In the genomic region with DNA sequence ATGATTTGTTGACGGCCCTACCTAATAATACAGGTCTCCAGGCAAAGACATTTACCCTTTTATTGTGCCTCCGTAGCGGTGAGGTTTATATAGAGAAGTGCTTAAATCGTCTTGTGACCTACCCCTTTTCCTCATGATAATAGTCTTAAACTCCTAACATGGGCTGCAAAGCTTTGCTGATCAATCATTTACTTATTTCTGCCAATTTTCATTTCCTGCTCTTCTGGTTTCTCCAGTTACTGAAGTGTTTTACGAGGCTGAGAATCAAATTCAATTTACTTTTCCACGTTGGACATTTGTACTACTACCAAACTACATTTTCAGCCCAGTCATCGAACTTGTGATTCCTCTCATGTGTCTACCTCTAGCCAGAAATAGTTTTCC, we compare ENCODE assay signal across 8 mouse cellular contexts. TPM values are rescaled to one million over a fixed set of nuclear protein-coding genes. Genes with fewer than 3 reads are reported as not detected.
DNase-seq lines count a peak whose midpoint lies in the region; ATAC-seq and TF ChIP-seq lines count a peak whose summit lies in the region.

No protein-coding gene starts in this region.

- WGBS in kidney, postnatal 0 days, result 22% methylated on average over 7 of the region's 7 CpGs
- 32% methylated on average over 7 of the region's 7 CpGs for WGBS in embryonic facial prominence, embryonic 12.5 days
- WGBS in intestine, embryonic 15.5 days, result 23% methylated on average over 7 of the region's 7 CpGs

- H3K4me1 ChIP-seq in kidney, postnatal 0 days (replicated peaks; ENCODE audit: insufficient read depth, low read length), result peaks cover 4% of the 10 kb centered on the region; the same call in 1 of the 2 replicates
- H3K4me1 ChIP-seq in embryonic facial prominence, embryonic 12.5 days, result peaks cover 3% of the 10 kb centered on the region
- H3K4me1 ChIP-seq in intestine, embryonic 15.5 days (replicated peaks), result 0 out of 2 replicates have a peak, but pooled peaks cover 5% of the 10 kb centered on the region

- H3ac ChIP-seq in myocyte (ENCODE audit: control insufficient read depth, insufficient read length), result peak overlapping the region; percentile 81

- peak; percentile 25 for DNase-seq in kidney, postnatal 0 days (ENCODE audit: low spot score)
- no peak for DNase-seq in kidney, adult 11 months
- DNase-seq in thymus, postnatal 0 days (ENCODE audit: low spot score), result no peak
- no peak for DNase-seq in urinary bladder, postnatal 14 days (ENCODE audit: low spot score)

- peak overlapping the region; percentile 75; the same call in 1 of the 2 replicates for H3K9ac ChIP-seq in kidney, postnatal 0 days (ENCODE audit: low read depth, low read length)
- H3K9ac ChIP-seq in embryonic facial prominence, embryonic 12.5 days, result peak overlapping the region; percentile 67
- H3K9ac ChIP-seq in intestine, embryonic 15.5 days, result peak overlapping the region; percentile 71

- TF ChIP-seq POLR2A in myocyte (IDR thresholded peaks at IDR 0.05; ENCODE audit: insufficient read length, low read depth), result no peak

- no peaks in the 10 kb centered on the region for H3K79me2 ChIP-seq in myocyte (ENCODE audit: control insufficient read depth, insufficient read depth)

- peak overlapping the region; percentile 70 for H3K4me3 ChIP-seq in kidney, postnatal 0 days (replicated peaks; ENCODE audit: low read depth, low read length)
- H3K4me3 ChIP-seq in embryonic facial prominence, embryonic 12.5 days, result peak overlapping the region; percentile 70
- H3K4me3 ChIP-seq in intestine, embryonic 15.5 days (replicated peaks), result peak overlapping the region; percentile 67
- H3K4me3 ChIP-seq in myocyte, result peak overlapping the region; percentile 63

- peak overlapping the region; percentile 71 for H3K4me2 ChIP-seq in kidney, postnatal 0 days (ENCODE audit: low read length)
- peak overlapping the region; percentile 52 for H3K4me2 ChIP-seq in embryonic facial prominence, embryonic 12.5 days (replicated peaks)
- peak overlapping the region; percentile 58 for H3K4me2 ChIP-seq in intestine, embryonic 15.5 days (replicated peaks)
- H3K4me2 ChIP-seq in myocyte (ENCODE audit: low read depth), result peak overlapping the region; percentile 81

- peak; percentile 20; the same call in 1 of the 2 replicates for ATAC-seq in kidney, postnatal 0 days (replicated peaks; ENCODE audit: low FRiP score, low read depth)
- no peak for ATAC-seq in embryonic facial prominence, embryonic 12.5 days (ENCODE audit: insufficient number of reproducible peaks, insufficient read depth, low FRiP score, low TSS enrichment)
- peak; percentile 57 for ATAC-seq in intestine, embryonic 15.5 days
- ATAC-seq in megakaryocyte progenitor cell, adult 5-6 weeks (replicated peaks; ENCODE audit: poor library complexity), result no peak

- no peak for TF ChIP-seq CTCF in kidney, postnatal 0 days (IDR thresholded peaks at IDR 0.05; ENCODE audit: low read depth)

- H3K27ac ChIP-seq in kidney, postnatal 0 days, result peak overlapping the region; percentile 95
- H3K27ac ChIP-seq in embryonic facial prominence, embryonic 12.5 days, result peak overlapping the region; percentile 83; the same call in 1 of the 2 replicates
- H3K27ac ChIP-seq in intestine, embryonic 15.5 days, result peak overlapping the region; percentile 93

- peaks cover 11% of the 10 kb centered on the region for H3K36me3 ChIP-seq in kidney, postnatal 0 days (ENCODE audit: insufficient read depth, low read length)
- H3K36me3 ChIP-seq in embryonic facial prominence, embryonic 12.5 days, result peaks cover 16% of the 10 kb centered on the region
- peaks cover 12% of the 10 kb centered on the region for H3K36me3 ChIP-seq in intestine, embryonic 15.5 days
- peaks cover 6% of the 10 kb centered on the region for H3K36me3 ChIP-seq in myocyte (ENCODE audit: control insufficient read depth, insufficient read depth)

- H3K9me3 ChIP-seq in kidney, postnatal 0 days (replicated peaks; ENCODE audit: low read length), result no peaks in the 10 kb centered on the region
- no peaks in the 10 kb centered on the region for H3K9me3 ChIP-seq in embryonic facial prominence, embryonic 12.5 days
- H3K9me3 ChIP-seq in intestine, embryonic 15.5 days, result no peaks in the 10 kb centered on the region

- no peaks in the 10 kb centered on the region for H3K27me3 ChIP-seq in kidney, postnatal 0 days (ENCODE audit: insufficient read depth, low read length)
- no peaks in the 10 kb centered on the region for H3K27me3 ChIP-seq in embryonic facial prominence, embryonic 12.5 days
- H3K27me3 ChIP-seq in intestine, embryonic 15.5 days (replicated peaks), result no peaks in the 10 kb centered on the region
- no peaks in the 10 kb centered on the region for H3K27me3 ChIP-seq in myocyte (ENCODE audit: control insufficient read depth, insufficient read depth, insufficient read length)

TF ChIP-seq in myocyte, 11 proteins besides CTCF, POLR2A, EP300 and RAD21:
- no peak for TF ChIP-seq TCF12 (IDR thresholded peaks at IDR 0.05; ENCODE audit: insufficient read depth, poor library complexity, severe bottlenecking)
- TF ChIP-seq TCF3 (IDR thresholded peaks at IDR 0.05; ENCODE audit: insufficient read length, low read depth), result no peak

RNA-seq across cellular contexts. Expression of gene Coa4, which starts 0.6 kb away (rescaled TPM):
- 21.7 and 21.9 TPM in 2 replicates for polyA plus RNA-seq in kidney, postnatal 0 days (2015; fragmentation: Nextera tagmentation; extraction: Ambion mirVana)
- polyA plus RNA-seq in embryonic facial prominence, embryonic 12.5 days (2016; fragmentation: Nextera tagmentation; extraction: Ambion mirVana), result 14.9 and 15.7 TPM in 2 replicates
- polyA plus RNA-seq in intestine, embryonic 15.5 days (2015; fragmentation: Nextera tagmentation; extraction: Ambion mirVana), result 40.8 and 49.3 TPM in 2 replicates
- polyA plus RNA-seq in myocyte (2012; fragmentation: generic; extraction: Trizol), result 15.5 TPM
- total RNA-seq in megakaryocyte progenitor cell, adult 5-6 weeks (2015), result 10.7 and 21.3 TPM in 2 replicates
- total RNA-seq in megakaryocyte progenitor cell, adult 5-6 weeks (2017), result 11.6 and 13.0 TPM in 2 replicates
- 18.4 and 18.6 TPM in 2 replicates for polyA plus RNA-seq in thymus, postnatal 0 days (2015; fragmentation: Nextera tagmentation; extraction: Ambion mirVana)

RNA-seq across cellular contexts. Expression of gene Dnajb13, which starts 22.8 kb away (rescaled TPM):
- 0.15 and 0.18 TPM in 2 replicates for polyA plus RNA-seq in kidney, postnatal 0 days (2015; fragmentation: Nextera tagmentation; extraction: Ambion mirVana)
- 0.14 and 0.19 TPM in 2 replicates for polyA plus RNA-seq in embryonic facial prominence, embryonic 12.5 days (2016; fragmentation: Nextera tagmentation; extraction: Ambion mirVana)
- 0.28 and 0.41 TPM in 2 replicates for polyA plus RNA-seq in intestine, embryonic 15.5 days (2015; fragmentation: Nextera tagmentation; extraction: Ambion mirVana)
- 0.46 TPM for polyA plus RNA-seq in myocyte (2012; fragmentation: generic; extraction: Trizol)
- total RNA-seq in megakaryocyte progenitor cell, adult 5-6 weeks (2015), result not detected in 2 replicates
- total RNA-seq in megakaryocyte progenitor cell, adult 5-6 weeks (2017), result 0.17 TPM in 1 of 2 replicates, not detected in the other
- 1.7 TPM in 2 replicates for polyA plus RNA-seq in thymus, postnatal 0 days (2015; fragmentation: Nextera tagmentation; extraction: Ambion mirVana)

RNA-seq across cellular contexts. Expression of gene Ucp2, which starts 44.4 kb away (rescaled TPM):
- polyA plus RNA-seq in kidney, postnatal 0 days (2015; fragmentation: Nextera tagmentation; extraction: Ambion mirVana), result 274 and 319 TPM in 2 replicates
- 130 and 164 TPM in 2 replicates for polyA plus RNA-seq in embryonic facial prominence, embryonic 12.5 days (2016; fragmentation: Nextera tagmentation; extraction: Ambion mirVana)
- polyA plus RNA-seq in intestine, embryonic 15.5 days (2015; fragmentation: Nextera tagmentation; extraction: Ambion mirVana), result 272 and 287 TPM in 2 replicates
- 387 TPM for polyA plus RNA-seq in myocyte (2012; fragmentation: generic; extraction: Trizol)
- total RNA-seq in megakaryocyte progenitor cell, adult 5-6 weeks (2015), result 208 and 232 TPM in 2 replicates
- 90.4 and 97.3 TPM in 2 replicates for total RNA-seq in megakaryocyte progenitor cell, adult 5-6 weeks (2017)
- polyA plus RNA-seq in thymus, postnatal 0 days (2015; fragmentation: Nextera tagmentation; extraction: Ambion mirVana), result 803 and 920 TPM in 2 replicates

Comparison
In these comparisons a context has a peak if more than half of its experiments do, and no peak if none do; other contexts are left out.
1. ATAC-seq: peak in kidney, postnatal 0 days (single experiment) and intestine, embryonic 15.5 days (single experiment); none in embryonic facial prominence, embryonic 12.5 days (single experiment) and megakaryocyte progenitor cell, adult 5-6 weeks (single experiment).
2. Peak in every context shown above with its lines, with median percentiles within 50 percentile points of each other: H3K27ac ChIP-seq, H3K4me2 ChIP-seq, H3K4me3 ChIP-seq and H3K9ac ChIP-seq.